Mouse (Mus musculus): Measurements from ENCODE around the gene Abca1.

Gene Abca1

DNA sequence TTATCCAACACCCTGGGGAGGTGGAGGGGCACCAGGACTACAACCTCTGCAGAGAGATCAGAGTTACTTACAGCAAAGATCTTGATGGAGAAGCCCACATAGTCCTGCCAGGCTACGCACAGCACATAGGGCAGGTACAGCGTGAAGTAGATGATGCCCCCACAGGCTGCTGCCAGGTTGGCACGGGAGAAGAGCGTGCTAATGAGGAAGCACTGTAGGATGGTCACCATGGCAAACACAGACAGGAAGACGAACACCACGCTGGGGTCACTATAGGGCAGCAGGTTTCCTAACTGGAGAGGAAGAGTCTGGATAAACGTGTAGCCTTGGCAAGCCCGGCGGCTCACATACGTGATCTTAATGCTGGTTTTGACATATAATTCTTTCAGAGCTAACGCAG is 77.8 kb downstream of the Abca1 start:
- DNase-seq = no peak

- DNase-seq = no peak
Observed at GRCm38 (mm10) chr4:53080290-53080689, 79.4 kb downstream of the Abca1 start.

GRCm38 (mm10) chr4:53078793-53079310 is 80.8 kb downstream of the Abca1 start:
- no peak for DNase-seq

- no peak for DNase-seq
Observed at GRCm38 (mm10) chr4:53076788-53077350, 82.8 kb downstream of the Abca1 start.

DNA sequence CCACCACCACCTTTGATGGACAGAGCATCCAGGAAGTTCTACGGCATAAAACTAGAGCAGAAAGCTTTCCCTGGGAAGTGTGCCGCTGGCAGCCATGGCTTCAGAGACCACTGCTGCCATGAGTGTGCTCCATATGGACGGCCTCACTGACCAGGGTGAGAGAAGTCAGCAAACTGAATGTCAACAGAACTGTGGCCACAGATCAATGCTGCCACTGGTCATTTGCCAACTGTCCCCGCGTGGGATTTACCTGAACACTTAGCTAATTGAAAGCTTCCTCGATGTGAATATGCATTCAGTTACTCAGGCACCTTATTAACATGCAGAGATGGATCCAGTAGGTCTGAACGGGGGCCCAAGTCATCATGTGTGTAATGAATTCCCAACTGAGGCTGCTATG is 86.7 kb downstream of the Abca1 start:
- no peak for DNase-seq

GRCm38 (mm10) chr4:53062301-53063008 is 97.2 kb downstream of the Abca1 start:
- peak; percentile 12 to 37 for DNase-seq

- no peak for DNase-seq
Observed at GRCm38 (mm10) chr4:53046238-53047022, 113.3 kb downstream of the Abca1 start.

DNA sequence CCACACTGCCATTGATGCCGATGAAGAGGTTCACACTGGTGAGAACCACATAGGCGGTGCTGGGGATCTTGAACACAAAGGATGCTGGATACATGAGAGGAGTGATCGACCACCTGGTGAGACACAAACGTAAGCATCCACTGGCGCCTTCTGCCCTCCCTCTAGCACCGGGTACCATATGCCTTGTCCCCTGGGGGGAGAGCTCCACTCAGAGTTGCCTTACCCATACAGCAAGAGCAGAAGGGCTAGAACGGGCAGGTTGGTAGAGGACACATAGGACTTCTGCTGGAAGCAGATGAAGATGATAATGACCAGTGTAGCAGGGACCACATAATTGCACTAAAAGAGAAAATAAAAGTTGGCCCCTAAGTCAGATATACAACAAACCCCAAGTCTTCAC is 113.9 kb downstream of the Abca1 start:
- no peak for DNase-seq

GRCm38 (mm10) chr4:53043819-53044218 is 115.9 kb downstream of the Abca1 start:
- peak in 1 of 2 experiments; percentile 35 for DNase-seq

GRCm38 (mm10) chr4:53030326-53030948 is 129.3 kb downstream of the Abca1 start:
- DNase-seq = no peak

DNA sequence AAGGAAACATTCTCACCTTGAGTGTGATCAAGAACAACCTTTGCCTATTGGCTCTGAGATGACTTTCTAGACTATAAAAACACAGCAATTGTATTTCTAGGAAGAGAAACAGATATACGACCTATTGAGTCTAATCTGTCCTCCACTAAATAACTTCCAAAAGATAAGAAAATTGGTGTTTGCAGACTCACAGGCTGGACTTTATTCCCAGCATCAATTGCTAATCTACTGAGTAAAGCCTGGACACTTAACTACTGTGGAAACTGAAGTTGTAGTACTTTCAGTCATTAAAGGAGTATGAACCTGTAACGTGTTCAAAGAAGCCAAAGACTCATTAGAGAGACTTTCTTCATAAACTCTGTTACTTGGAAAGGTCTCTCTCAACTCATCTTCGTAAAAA is 131.9 kb downstream of the Abca1 start:
- DNase-seq = no peak

DNA sequence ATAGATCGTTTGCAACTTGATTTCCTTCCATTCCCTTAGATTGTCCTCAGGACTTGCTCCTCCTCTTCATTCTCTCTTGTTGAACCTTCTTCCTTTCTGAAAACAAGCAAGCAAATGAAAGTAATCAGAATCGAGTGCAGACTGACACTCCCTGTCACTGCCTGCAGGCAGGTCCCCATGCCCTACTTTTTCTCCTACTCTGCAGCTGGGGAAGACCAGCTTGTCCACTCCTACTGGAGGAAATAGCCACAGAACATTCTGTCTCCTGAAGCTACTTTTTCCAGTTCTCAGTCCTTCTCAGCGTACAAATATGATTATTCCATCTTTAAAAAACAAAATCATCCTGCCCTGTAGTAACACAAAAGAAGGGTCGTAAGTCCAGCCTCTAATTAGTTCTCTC is 135.3 kb downstream of the Abca1 start:
- no peak for DNase-seq

DNA sequence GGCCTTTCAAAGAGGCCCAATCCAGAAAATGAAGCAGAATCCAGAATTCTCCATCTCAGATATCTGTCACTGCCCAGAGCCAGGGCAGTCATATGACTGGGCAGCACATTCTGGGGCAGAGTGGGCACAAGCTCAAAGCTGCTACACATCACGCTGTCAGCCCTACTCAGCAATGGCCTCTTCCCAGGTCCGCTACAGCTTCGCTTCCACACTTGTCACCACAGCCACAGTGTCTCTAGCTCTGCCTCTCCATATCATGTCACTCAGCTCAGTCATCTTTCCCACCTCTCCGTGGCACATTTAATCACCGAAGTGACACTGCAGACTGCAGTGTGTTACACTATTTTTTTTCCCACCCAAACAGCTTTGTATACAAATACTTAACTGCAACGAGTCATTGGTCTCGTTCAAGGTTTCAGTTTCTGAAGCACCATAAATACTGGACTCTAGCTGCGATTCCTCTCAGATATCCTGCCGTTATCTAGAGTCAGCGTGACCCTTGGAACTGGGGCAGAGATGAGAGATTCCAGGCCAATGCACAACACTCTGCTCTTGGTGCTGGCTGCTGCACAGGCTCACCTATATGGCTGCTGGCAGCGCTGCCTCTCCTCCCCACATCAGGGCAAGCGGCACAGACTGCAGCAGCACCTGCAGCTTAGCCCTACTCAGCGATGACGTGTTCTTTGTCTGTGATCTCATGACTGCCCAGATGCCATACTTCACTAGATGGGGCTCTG is 136.3 kb downstream of the Abca1 start:
- no peak for DNase-seq

GRCm38 (mm10) chr4:53018392-53018791 is 141.3 kb downstream of the Abca1 start:
- no peak for DNase-seq

GRCm38 (mm10) chr4:53015024-53015423 is 144.7 kb downstream of the Abca1 start:
- DNase-seq = no peak

DNA sequence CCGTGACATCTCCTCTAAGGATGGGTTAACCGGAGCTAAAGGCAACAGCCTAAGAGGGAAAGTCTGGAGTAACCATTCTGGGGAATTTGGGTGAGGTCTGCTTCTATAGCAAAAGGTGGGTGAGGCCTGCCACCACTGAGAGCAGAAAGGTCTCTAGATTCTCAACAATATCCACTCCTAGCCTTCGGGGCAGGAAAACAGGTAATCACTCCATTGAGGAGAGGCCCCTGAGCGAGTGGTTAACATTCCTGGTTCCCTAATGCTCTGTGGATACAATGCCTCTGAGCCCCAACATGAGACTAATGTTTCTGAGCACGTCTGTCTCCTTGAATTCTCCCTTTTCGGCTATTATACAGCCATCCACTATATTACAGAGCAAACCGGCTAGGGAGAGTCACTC is 145.3 kb downstream of the Abca1 start:
- DNase-seq = no peak

- DNase-seq = peak; percentile 94 to 98
Observed at GRCm38 (mm10) chr4:53011732-53012361, 147.8 kb downstream of the Abca1 start, which contains the start of gene Nipsnap3b. Gene Nipsnap3b, plus strand, starts transcription at chr4:53011880.

- no peak for DNase-seq
Observed at GRCm38 (mm10) chr4:53009871-53010270, 149.8 kb downstream of the Abca1 start.

GRCm38 (mm10) chr4:53009183-53009582 is 150.5 kb downstream of the Abca1 start:
- no peak for DNase-seq

GRCm38 (mm10) chr4:53000154-53000553 is 159.5 kb downstream of the Abca1 start:
- no peak for DNase-seq

GRCm38 (mm10) chr4:52999449-52999848 is 160.2 kb downstream of the Abca1 start:
- peak in 1 of 2 experiments; percentile 21 for DNase-seq

GRCm38 (mm10) chr4:52989248-52989647 is 170.4 kb downstream of the Abca1 start, which contains the start of gene Nipsnap3a:
Gene Nipsnap3a, plus strand, starts transcription at chr4:52989272.
- no peak for DNase-seq
